Mouse (Mus musculus) neural tube, embryonic 11.5 days (tissue): ENCODE measurements around the gene Pxdc1. TPM values are rescaled to one million over a fixed set of nuclear protein-coding genes. Genes with fewer than 3 reads are reported as not detected.

Source experiments
- ATAC-seq: fragments of 200-750 bp; cut with Nextera tagmentation; 2 replicates; pipeline ENCODE4 v1.8.0; 2017; ENCODE audit warnings: moderate number of reproducible peaks, mild to moderate bottlenecking, moderate TSS enrichment, moderate library complexity; ENCODE audit not compliant: insufficient read depth, low FRiP score, low TSS enrichment
- DNase-seq: peaks from one replicate; pipeline ENCODE4 v3.0.0-alpha.2; 2015; ENCODE audit warnings: low spot score
- H3K27ac ChIP-seq: fragments of 300-500 bp; sonication (generic); 2 replicates; pipeline ENCODE4 v1.5.1; 2014; ENCODE audit warnings: low read depth, mild to moderate bottlenecking, low read length
- H3K27me3 ChIP-seq: fragments of 300-500 bp; sonication (generic); 2 replicates; pipeline ENCODE4 v1.6.1; 2014; ENCODE audit warnings: mild to moderate bottlenecking, low read length, mixed read lengths; ENCODE audit not compliant: control insufficient read depth, insufficient read depth
- H3K36me3 ChIP-seq: fragments of 300-500 bp; sonication (generic); 2 replicates; pipeline ENCODE4 v1.6.1; 2014; ENCODE audit warnings: mild to moderate bottlenecking, low read length, moderate library complexity, mixed read lengths; ENCODE audit not compliant: control insufficient read depth, insufficient read depth
- H3K4me1 ChIP-seq: fragments of 300-500 bp; sonication (generic); 2 replicates; pipeline ENCODE4 v1.6.1; 2014; ENCODE audit warnings: low read length, mixed read lengths; ENCODE audit not compliant: control insufficient read depth, insufficient read depth
- H3K4me2 ChIP-seq: fragments of 300-500 bp; sonication (generic); 2 replicates; pipeline ENCODE4 v1.6.1; 2014; ENCODE audit warnings: low read depth, mild to moderate bottlenecking, moderate library complexity
- H3K4me3 ChIP-seq: fragments of 300-500 bp; sonication (generic); 2 replicates; pipeline ENCODE4 v1.5.1; 2014; ENCODE audit warnings: low read depth, low read length
- H3K9ac ChIP-seq: fragments of 300-500 bp; sonication (generic); 2 replicates; pipeline ENCODE4 v1.6.1; 2014; ENCODE audit warnings: mild to moderate bottlenecking, low read length
- H3K9me3 ChIP-seq: fragments of 300-500 bp; sonication (generic); 2 replicates; pipeline ENCODE4 v1.6.1; 2016; ENCODE audit warnings: low read length; ENCODE audit not compliant: control insufficient read depth
- WGBS: fragments of 180-500 bp; shearing (Covaris S2); extraction: QIAGEN DNeasy Blood & Tissue Kit; methylation state at CpG from one replicate; pipeline ENCODE4 v1.1.7; 2014; 5-methylcytosine and 5-hydroxymethylcytosine counted together
- polyA plus RNA-seq: library from polyadenylated mRNA; unstranded; fragments of >200 nt; fragmentation: Nextera tagmentation; extraction: Ambion mirVana; gene quantifications from 2 replicates; pipeline ENCODE4 v1.2.1, GENCODE M21; 2014

The Pxdc1 gene
- polyA plus RNA-seq, 1 experiment from 2014 or later: 2.5 TPM

DNA sequence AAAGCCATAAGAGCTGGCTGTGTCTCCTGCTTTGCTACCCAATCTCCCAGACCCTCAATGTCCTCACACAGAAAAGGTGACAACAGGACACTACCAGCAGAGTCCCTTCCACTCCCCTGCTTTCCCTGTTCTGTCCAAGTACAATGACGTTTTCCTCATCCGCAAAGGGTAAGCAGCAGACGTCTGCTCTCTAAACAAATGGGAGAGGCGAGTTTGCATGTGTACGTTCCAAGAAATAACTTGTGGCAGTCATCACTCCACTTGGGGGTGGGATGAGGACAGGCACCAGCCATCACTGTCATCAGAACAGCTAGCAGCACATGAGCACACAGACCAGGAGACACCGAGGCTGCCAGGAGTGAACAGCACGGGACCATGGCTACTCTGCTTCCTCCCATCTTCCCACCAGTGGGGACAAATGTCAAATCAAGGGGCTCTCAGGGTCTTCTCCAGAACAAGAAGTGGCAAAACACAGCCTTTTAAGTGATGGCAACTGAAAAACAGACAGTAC is 7.0 kb downstream of the Pxdc1 start:
- Histone ChIP-seq H3K4me3 (no peak overlapping the region), H3K27me3 (peaks cover 13% of the 10 kb centered on the region), H3K36me3 (no peaks in the 10 kb centered on the region), H3K9ac (no peak overlapping the region), H3K4me2 (no peak overlapping the region), H3K27ac (no peak overlapping the region), H3K9me3 (no peaks in the 10 kb centered on the region), H3K4me1 (no peaks in the 10 kb centered on the region)
- DNase-seq (no peak), ATAC-seq (no peak)
- 86% methylated on average over 7 of the region's 7 CpGs for WGBS

DNA sequence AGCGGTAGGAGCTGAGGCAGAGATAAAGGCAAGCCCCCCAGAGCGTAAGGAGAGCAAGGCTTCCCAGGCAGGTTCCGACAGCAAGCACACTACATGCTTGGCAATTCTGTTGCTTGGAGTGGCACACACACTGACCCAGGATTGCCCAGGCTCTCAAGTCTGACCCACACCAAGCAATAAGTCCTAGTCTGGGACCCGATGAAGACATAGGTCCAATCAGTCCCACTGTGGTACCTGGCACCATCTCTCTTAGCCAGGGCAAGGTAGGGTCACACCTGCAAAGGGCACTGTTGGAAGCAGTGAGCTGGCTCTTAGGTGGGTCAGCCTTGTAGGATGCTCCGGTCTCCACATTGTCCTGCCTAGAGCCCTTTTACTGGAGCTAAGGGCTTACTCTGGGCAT is 7.8 kb downstream of the Pxdc1 start:
- no peak for DNase-seq
- H3K4me2 ChIP-seq: no peak overlapping the region
- WGBS: 91% methylated on average over 5 of the region's 5 CpGs
- no peak for ATAC-seq
- no peaks in the 10 kb centered on the region for H3K9me3 ChIP-seq
- H3K9ac ChIP-seq: no peak overlapping the region
- H3K27ac ChIP-seq: no peak overlapping the region
- H3K36me3 ChIP-seq: no peaks in the 10 kb centered on the region
- peaks cover 5% of the 10 kb centered on the region for H3K27me3 ChIP-seq
- no peak overlapping the region for H3K4me3 ChIP-seq
- no peaks in the 10 kb centered on the region for H3K4me1 ChIP-seq

DNA sequence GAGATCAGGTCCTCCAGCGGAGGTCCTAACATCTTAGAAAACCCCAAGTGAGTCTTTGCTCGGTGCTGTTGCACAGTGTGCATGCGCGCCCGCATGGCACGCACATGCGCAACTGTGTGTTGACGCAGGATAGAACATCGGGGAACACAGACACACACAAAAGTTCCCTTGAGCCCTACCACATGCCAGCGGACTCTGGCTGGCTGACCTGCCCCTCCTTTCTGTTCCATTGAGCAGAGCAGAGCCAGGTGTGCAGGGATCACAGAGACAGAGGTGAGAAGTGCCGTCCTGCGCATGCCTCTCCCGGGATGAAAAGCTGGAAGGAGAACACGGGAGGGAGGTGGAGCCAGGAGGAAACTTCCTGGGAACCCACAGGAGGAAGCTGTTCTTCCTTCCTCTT is 8.9 kb downstream of the Pxdc1 start:
- H3K4me1 ChIP-seq: no peaks in the 10 kb centered on the region
- ATAC-seq (no peak), DNase-seq (no peak)
- H3K4me2 ChIP-seq: no peak overlapping the region
- no peaks in the 10 kb centered on the region for H3K27me3 ChIP-seq
- WGBS: 81% methylated on average over 14 of the region's 14 CpGs
- H3K27ac ChIP-seq: no peak overlapping the region
- H3K36me3 ChIP-seq: no peaks in the 10 kb centered on the region
- no peaks in the 10 kb centered on the region for H3K9me3 ChIP-seq
- no peak overlapping the region for H3K9ac ChIP-seq
- H3K4me3 ChIP-seq: no peak overlapping the region

DNA sequence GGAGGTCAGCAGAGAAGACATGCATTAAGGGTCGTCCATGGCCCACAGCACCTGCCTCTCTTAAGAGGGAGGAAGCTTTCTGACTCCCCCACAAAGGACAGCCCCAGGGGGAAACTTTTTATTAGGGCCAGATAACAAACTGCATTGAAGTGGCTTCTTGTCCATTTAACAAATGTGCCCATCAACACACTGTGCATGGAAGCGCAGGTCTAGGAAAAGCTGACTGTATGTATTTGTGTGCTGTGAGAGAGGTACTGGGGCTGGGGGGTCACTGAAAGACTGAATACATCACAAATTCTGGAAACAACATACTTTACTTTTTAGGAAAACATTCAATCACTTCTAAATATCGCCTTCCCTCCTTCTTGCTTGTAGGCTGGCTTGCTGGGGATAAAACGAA is 9.4 kb downstream of the Pxdc1 start:
- ATAC-seq: no peak
- no peaks in the 10 kb centered on the region for H3K27me3 ChIP-seq
- no peak overlapping the region for H3K27ac ChIP-seq
- no peak overlapping the region for H3K4me3 ChIP-seq
- H3K36me3 ChIP-seq: no peaks in the 10 kb centered on the region
- no peak for DNase-seq
- no peak overlapping the region for H3K4me2 ChIP-seq
- H3K9ac ChIP-seq: no peak overlapping the region
- H3K9me3 ChIP-seq: no peaks in the 10 kb centered on the region
- no peaks in the 10 kb centered on the region for H3K4me1 ChIP-seq
- 79% methylated on average over 4 of the region's 4 CpGs for WGBS

DNA sequence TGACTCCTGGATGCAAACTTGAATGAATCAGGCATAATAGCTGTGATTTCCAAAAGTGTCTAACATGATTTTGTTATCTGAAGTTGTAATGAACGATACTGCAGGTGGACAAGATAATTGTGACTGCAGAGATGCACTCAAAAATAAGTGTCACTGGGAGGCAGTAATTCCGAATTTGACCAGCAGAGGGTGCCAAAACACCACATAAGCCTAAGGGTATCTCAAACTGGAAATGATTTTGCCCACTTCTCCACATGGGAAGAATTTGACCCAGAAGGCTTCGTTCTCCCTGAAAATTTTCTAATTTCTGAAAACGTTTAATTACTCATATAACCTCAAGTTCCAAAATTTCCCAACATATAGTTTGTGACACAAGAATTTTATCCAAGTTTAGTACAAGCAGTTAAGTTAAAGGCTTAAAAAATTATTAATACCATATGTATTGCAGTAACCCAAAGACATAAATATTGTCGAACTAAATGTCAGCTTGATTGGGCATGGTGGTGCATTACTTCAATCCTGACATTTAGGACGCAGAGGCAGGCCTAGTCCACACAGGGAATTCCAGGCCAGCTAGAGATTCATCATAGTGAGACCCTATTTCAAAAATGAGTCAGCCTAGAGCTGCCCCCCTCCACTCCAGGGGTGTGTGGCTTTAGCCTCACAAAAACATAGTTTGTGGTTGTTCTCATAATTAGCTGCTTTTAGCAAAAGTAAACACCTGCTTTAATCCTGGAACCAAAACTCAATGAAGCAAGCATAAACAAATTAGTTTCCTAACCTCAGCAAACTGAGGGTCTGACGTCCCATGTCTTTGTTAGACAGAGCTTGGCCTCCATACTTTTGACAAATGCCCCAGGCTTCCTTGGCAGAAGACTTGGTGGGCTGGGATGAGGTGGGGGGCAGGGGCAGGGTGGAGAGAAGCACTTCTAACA is 10.1 kb downstream of the Pxdc1 start:
- no peak overlapping the region for H3K27ac ChIP-seq
- peak; percentile 82 for DNase-seq
- H3K9me3 ChIP-seq: no peaks in the 10 kb centered on the region
- H3K27me3 ChIP-seq: no peaks in the 10 kb centered on the region
- ATAC-seq: peak; percentile 30; the same call in 1 of the 2 replicates
- 37% methylated on average over 7 of the region's 7 CpGs for WGBS
- no peak overlapping the region for H3K4me3 ChIP-seq
- no peak overlapping the region for H3K9ac ChIP-seq
- no peaks in the 10 kb centered on the region for H3K36me3 ChIP-seq
- no peak overlapping the region for H3K4me2 ChIP-seq
- no peaks in the 10 kb centered on the region for H3K4me1 ChIP-seq

DNA sequence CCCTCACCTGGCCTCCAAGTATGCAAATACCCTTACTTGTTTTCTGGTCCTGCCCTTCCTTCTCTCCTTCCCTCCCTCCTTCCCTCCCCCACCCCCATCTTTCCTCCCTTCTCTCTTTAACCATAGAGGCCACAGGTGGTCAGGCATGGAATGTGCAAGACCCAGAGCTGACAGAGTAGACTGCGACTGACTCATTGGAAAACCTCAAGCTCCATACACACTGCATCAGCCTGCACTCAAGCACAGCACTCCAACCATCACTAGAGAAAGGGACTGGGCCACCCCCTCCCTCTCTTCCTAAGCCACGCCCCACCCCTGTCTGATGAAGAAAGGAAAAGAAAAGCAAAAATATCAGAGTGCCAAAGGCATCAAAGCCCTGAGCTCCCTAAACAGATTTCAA is 12.2 kb downstream of the Pxdc1 start:
- no peak overlapping the region for H3K27ac ChIP-seq
- 70% methylated on average over 2 of the region's 2 CpGs for WGBS
- no peak overlapping the region for H3K4me2 ChIP-seq
- no peaks in the 10 kb centered on the region for H3K4me1 ChIP-seq
- no peaks in the 10 kb centered on the region for H3K27me3 ChIP-seq
- DNase-seq: no peak
- H3K9me3 ChIP-seq: no peaks in the 10 kb centered on the region
- no peak overlapping the region for H3K4me3 ChIP-seq
- H3K9ac ChIP-seq: no peak overlapping the region
- no peak for ATAC-seq
- H3K36me3 ChIP-seq: no peaks in the 10 kb centered on the region

DNA sequence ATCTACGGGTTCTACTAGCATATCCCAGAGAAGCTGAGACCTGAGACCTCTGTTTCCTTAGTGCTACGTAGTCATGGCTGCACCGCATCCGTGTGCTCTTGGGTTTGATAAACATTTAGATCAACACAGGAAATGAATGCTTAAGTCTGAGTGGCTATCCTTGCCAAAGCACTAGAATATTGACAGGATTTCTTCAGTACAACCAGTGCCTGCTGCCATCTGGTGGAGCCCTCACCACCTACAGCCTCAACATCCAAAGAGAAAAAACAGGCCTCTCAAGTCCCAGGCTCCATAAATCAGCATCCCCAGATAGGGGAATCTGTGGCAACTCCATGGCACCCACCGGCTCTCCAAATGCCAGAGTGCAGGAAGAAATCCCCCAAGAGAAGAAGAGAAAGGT is 17.3 kb downstream of the Pxdc1 start:
- peak; percentile 75 for DNase-seq
- Histone ChIP-seq H3K9ac (no peak overlapping the region), H3K4me1 (no peaks in the 10 kb centered on the region), H3K4me3 (no peak overlapping the region), H3K36me3 (no peaks in the 10 kb centered on the region), H3K9me3 (no peaks in the 10 kb centered on the region), H3K4me2 (no peak overlapping the region), H3K27ac (no peak overlapping the region), H3K27me3 (no peaks in the 10 kb centered on the region)
- WGBS: 65% methylated on average over 5 of the region's 5 CpGs
- peak; percentile 41; the same call in 1 of the 2 replicates for ATAC-seq

DNA sequence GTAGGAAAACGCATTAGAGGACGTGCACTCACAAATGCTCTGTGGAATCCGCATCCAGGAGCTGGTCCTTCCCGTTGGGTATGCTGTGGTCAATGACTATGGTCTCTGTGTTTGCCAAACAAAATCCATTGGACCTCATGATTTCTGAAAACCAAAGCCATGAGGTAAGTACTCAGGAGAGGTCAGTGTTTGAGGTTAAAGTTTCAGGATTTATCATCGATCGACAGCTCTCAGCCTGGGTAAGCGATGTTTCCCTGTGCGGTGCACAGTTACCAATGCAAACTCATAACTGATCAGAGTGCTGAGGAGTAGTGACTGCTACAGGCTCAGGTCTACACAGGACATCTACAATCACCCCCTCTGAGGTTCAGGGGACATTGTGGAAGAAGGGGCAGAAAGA is 23.0 kb downstream of the Pxdc1 start:
- Histone ChIP-seq H3K4me3 (no peak overlapping the region), H3K27ac (no peak overlapping the region), H3K4me2 (no peak overlapping the region), H3K27me3 (no peaks in the 10 kb centered on the region), H3K36me3 (no peaks in the 10 kb centered on the region), H3K9me3 (no peaks in the 10 kb centered on the region), H3K4me1 (no peaks in the 10 kb centered on the region), H3K9ac (no peak overlapping the region)
- DNase-seq (no peak), ATAC-seq (no peak)
- WGBS: 93% methylated on average over 8 of the region's 8 CpGs

DNA sequence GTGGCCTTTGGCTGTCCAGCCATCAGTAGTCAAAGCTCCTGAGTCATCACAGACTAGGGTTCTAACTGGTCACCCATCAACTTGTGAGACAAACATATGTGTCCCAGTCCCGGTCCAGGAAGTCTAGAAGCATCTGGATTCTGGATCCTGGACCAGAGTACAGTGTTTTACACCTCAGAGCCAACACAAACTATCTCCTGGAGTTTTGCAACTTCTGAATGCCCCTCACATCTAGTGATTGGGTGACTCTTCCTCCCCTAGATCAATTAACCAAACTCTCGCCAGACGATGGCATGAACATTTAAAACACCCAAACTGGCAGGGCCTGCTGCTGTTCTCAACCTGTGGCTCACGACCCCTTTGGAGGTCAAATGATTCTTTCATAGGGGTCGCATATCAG is 23.5 kb downstream of the Pxdc1 start:
- H3K36me3 ChIP-seq: no peaks in the 10 kb centered on the region
- no peaks in the 10 kb centered on the region for H3K4me1 ChIP-seq
- 89% methylated on average over 5 of the region's 5 CpGs for WGBS
- DNase-seq: no peak
- H3K9ac ChIP-seq: no peak overlapping the region
- ATAC-seq: no peak
- H3K9me3 ChIP-seq: no peaks in the 10 kb centered on the region
- H3K4me3 ChIP-seq: no peak overlapping the region
- H3K27ac ChIP-seq: no peak overlapping the region
- no peaks in the 10 kb centered on the region for H3K27me3 ChIP-seq
- H3K4me2 ChIP-seq: no peak overlapping the region
